Mouse (Mus musculus): ENCODE data around the gene 4930404N11Rik.

The 4930404N11Rik gene

GRCm38 (mm10) chr10:81354738-81355477 lies 10.7 kb downstream of the 4930404N11Rik start:
- DNase-seq, result no peak

GRCm38 (mm10) chr10:81351678-81352291 lies 13.8 kb downstream of the 4930404N11Rik start:
- no peak for DNase-seq

- DNase-seq, result peak; percentile 99
Observed at GRCm38 (mm10) chr10:81350351-81351063, 15.1 kb downstream of the 4930404N11Rik start, which contains the start of gene Hmg20b. Hmg20b (minus strand) TSS chr10:81350480.

GRCm38 (mm10) chr10:81349961-81350350 lies 15.7 kb downstream of the 4930404N11Rik start:
- DNase-seq, result no peak

- no peak for DNase-seq
Observed at GRCm38 (mm10) chr10:81349146-81349545, 16.5 kb downstream of the 4930404N11Rik start.

GRCm38 (mm10) chr10:81346453-81347067 lies 19.1 kb downstream of the 4930404N11Rik start:
- peak; percentile 71 for DNase-seq

DNA sequence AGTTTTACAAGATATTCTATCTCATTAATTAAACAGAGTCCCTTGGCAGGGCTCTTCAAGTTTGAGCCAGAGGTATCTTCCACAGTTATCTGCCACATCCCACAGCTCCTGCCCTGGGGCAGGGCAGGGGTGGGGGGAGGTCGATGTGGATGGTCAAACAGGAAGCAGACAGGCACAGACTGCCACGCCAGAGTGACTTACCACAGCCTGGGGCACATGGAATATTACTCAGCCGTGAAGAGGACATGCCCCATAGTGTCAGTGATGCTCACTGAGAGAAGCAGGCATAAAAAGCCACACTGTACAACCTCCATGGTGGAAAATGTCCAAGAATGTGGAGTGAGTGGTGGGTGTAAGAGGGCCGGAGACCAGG lies 20.5 kb downstream of the 4930404N11Rik start:
- no peak for DNase-seq

DNA sequence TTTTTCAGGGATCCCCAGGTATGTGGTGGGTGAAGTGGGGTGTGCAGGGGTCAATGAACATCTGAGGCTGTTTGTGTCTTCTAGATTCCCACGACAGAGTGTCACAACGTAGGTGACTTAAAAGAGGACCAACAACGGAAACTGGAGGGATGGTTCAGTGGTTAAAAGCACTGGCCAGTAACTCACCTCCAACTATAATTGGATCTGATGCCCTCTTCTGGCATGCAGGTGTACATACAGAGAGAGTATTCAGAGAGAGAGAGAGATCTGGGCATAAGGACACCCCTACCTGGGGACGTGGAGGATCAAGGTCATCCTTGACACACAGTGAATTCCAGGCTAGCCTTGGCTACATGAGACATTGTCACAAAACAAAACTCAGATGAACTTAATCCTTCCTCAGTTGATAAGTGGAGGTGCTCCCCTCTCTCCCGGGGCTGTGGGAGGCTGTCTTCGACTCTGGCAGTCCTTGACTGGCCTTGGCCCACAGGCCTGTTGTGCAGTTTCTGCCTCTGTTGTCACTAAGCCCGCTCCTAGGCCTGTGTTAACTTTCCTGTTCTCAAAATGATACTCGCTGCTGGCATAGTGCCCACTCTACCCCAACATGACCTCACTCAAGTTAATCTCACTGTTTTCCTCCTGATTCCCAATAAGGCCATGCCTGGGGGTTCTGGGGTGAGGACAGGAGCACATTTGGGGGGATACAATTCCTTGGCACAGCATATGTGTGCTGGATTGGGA lies 21.0 kb downstream of the 4930404N11Rik start:
- DNase-seq, result no peak

DNA sequence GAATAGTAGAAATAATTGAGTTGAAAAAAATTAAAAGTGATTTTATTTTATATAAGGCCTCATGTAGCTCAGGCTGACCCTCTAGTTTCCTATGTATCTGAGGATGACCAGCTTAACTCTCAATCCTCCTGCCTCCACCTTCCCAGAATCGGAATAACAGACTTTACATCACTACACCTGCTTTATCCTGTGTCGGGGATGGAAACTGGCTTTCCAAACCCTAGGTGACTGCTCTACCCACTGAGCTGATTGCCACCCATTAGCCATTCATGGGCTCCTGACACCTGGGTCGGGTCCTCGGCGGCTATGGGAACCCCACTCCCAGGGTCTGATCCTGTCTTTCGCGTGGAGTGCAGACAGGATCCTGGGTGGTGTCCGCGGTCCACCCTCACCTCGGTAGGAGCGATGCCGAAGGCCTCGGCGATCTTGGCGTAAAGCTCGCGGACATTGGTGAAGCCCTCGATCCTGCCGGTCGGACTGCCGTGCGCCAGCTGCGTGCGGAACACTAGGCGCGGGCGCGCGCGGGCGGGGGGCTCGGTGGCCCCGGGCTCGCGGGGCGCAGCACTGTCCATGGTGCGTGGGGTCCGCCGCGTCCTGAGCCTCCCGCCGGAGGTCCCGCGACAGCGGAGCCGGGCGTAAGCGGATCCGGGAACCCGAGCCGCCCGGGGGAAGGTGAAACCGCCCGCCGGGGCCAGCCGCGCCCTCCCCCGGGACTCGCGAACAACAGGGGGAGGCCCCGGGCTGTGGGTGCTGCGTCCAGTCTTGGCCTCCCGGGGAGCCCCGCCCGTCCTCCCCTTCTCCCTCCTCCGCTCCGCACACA lies 22.7 kb downstream of the 4930404N11Rik start, which contains the start of gene Gipc3:
Gipc3 (minus strand) TSS at position 581 of the 820 bp plus-strand sequence.
- DNase-seq, result peak; percentile 49

DNA sequence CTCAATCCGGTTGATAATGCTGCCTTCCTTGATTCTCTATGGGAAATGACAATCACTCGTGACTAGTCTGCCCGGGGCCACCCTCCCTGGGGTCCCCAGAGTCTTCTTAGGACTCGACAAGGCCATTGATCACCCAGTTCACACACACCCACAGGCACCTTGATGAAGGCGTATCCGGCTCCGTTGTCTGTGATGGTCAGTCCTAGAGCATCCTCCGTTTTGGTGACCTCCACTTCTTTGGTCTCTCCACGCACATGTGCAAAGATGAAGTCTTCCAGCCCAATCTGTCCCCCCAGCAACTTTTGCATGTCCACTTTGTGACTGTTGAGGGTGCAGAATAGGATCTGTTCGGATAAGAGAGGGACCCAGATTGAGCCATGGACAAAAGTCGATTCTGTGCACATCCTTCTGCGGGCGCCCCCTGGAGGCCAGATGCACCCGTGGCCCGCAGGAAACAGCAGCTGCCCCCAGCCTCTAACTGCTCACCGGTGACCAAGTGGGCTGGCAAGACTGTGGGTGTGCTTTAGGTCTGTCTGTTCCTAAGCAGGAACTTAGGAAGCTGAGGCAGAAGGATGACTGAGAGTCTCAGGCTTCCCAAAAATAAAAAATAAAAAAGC lies 24.2 kb downstream of the 4930404N11Rik start:
- DNase-seq, result peak; percentile 87

GRCm38 (mm10) chr10:81340551-81341332 lies 24.9 kb downstream of the 4930404N11Rik start:
- no peak for DNase-seq

- DNase-seq, result no peak
Observed at GRCm38 (mm10) chr10:81336558-81336957, 29.1 kb downstream of the 4930404N11Rik start.

- peak; percentile 55 for DNase-seq
Observed at GRCm38 (mm10) chr10:81335393-81336340, 29.9 kb downstream of the 4930404N11Rik start.

DNA sequence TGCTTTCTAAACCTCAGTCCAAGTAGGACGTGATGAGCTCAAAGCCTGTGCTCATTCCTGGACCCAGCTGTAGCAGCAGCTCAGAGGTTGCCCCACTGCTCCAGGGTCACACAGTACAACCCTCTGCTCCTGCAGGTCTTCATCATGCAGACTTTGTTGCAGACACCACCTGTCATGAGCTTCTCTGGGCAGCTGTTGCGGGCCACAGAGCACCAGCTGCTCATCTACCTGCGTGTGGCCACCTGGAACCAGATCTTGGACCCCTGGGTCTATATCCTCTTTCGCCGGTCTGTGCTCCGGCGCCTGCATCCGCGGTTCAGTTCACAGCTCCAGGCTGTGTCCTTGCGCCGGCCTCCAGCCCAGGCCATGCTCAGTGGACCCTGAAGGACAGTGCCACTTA lies 31.3 kb downstream of the 4930404N11Rik start:
- DNase-seq, result no peak

DNA sequence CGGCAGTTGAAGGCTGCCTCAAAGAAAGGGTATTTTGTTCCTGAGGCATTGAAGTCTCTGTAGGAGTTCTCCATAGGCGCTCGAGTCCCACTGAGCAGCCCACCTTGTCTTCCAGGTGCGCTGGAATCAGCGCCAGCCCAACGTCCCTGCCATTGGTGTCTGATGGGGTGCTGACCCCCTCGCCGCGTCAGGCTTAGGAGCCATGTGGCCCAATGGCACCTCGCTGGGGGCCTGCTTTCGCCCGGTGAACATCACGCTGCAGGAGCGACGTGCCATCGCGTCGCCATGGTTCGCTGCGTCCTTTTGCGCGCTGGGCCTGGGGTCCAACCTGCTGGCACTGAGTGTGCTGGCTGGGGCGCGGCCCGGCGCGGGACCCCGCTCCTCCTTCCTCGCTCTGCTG lies 33.3 kb downstream of the 4930404N11Rik start:
- no peak for DNase-seq

- DNase-seq, result no peak
Observed at GRCm38 (mm10) chr10:81330007-81330406, 35.6 kb downstream of the 4930404N11Rik start.

- peak; percentile 52 for DNase-seq
Observed at GRCm38 (mm10) chr10:81329194-81329975, 36.2 kb downstream of the 4930404N11Rik start.

GRCm38 (mm10) chr10:81328386-81328785 lies 37.2 kb downstream of the 4930404N11Rik start, which contains the start of gene Tbxa2r:
Tbxa2r (plus strand) TSS chr10:81328731.
- peak; percentile 74 for DNase-seq

Data from lung, postnatal 14 days (tissue).